Mouse (Mus musculus): Measurements from ENCODE around the gene Adgrb3.
A peak's percentile ranks its signal among the peaks of the same experiment; 100 is the strongest.
"Not testable (repeated sequence)": the region's sequence is repeated elsewhere in the genome, so short reads cannot be mapped to it uniquely, and the experiment has no call there.

Gene Adgrb3

DNA sequence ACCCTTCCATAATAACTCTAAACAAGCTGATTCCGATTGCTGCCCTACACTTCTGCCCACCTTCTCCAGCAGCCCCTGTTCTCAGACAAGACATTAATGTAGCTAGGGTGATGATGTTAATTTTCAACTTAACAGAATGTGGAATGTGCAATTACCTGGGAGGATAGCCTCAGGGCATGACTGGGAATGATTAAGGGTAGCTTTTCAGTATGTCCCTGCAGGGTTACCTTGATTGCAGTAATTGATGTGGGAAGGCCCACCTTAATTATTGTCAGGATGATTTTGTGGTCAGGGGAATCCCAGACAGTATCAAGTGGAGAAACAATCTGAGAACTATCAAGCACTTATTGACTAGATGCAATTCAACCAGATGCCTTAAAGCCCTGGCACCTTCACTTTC, 283.4 kb downstream of the Adgrb3 start:
- no peak for ATAC-seq (ENCODE audit: insufficient number of reproducible peaks, low FRiP score, low TSS enrichment)

- ATAC-seq (ENCODE audit: insufficient number of reproducible peaks, low FRiP score, low TSS enrichment), result peak; percentile 68
These were observed 285.6 kb downstream of the Adgrb3 start for GRCm38 (mm10) chr1:25543915-25544314.

DNA sequence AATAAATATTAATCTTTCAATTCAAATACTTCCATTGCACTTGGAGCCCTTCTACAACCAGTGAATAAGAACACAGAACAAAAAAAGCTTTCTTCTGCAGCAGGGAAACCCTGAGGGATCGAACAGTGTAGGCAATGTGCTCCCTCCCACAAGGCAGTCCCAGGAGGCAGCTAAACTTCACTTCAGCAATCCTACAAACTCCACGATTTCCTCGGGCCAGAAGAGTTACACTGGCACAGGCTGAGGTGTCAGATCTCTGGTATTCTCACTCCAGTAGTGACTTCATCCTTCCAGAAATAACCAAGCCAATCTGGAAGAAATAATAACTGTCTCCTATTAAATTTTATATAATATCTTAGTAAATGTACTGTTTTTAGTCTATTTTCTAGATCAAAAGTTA, 286.6 kb downstream of the Adgrb3 start:
- ATAC-seq (ENCODE audit: insufficient number of reproducible peaks, low FRiP score, low TSS enrichment), result peak; percentile 72

- ATAC-seq (ENCODE audit: insufficient number of reproducible peaks, low FRiP score, low TSS enrichment), result no peak
These were observed 302.5 kb downstream of the Adgrb3 start for GRCm38 (mm10) chr1:25526976-25527375.

GRCm38 (mm10) chr1:25510321-25511055, 319.0 kb downstream of the Adgrb3 start:
- peak; percentile 47 for ATAC-seq (ENCODE audit: insufficient number of reproducible peaks, low FRiP score, low TSS enrichment)

DNA sequence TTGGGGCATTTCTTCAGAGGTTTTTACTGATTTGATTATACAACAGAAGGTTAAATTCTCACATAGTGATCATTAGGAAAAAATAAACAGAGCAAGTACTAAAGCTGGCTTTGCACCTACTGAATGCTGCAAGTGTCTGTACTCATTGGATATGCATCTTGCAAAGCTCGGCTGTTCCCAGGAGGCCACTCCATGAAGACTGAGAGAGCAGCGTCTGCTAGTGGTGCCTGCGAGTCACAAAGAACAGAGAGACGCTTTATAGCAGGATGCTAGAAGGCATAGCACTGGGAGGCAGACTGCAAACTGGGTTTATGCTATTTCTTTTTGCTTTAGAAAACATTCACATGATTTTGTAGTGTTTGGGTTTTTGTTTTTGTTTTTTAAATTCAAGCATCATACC, 325.2 kb downstream of the Adgrb3 start:
- no peak for ATAC-seq (ENCODE audit: insufficient number of reproducible peaks, low FRiP score, low TSS enrichment)

- ATAC-seq (ENCODE audit: insufficient number of reproducible peaks, low FRiP score, low TSS enrichment), result no peak
These were observed 326.0 kb downstream of the Adgrb3 start for GRCm38 (mm10) chr1:25503524-25503923.

DNA sequence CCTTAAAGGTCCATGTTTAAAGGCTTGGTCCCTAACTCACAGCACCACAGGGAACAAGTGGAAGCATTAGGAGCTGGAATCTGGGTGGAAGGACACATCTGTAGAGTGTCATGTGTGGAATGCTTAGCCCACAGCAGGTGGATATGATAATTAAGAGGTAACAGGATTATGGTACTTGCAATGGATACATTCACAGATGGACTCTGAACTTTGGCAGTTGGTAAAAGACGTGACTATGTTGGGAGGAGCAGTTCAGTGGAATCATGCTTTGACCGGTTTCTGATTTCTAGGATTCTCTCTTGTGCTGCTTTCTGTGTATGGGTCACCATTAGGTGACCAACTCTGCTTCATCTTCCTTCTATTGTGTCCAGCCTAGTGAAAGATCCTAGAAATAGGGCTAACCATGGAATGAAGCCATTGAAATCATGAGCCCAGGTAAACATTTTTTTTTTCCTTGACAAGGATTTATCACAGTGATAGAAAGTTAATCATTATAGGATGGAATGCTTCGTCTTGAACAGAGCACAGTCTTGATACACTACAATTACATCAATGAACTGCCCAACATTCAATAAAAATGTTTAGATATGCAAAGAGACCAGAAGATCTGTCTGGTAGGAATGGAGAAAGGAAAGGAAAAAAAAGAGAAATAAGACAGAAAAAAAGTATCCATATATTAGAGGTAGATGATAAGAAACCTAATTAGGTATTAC, 334.1 kb downstream of the Adgrb3 start:
- no peak for ATAC-seq (ENCODE audit: insufficient number of reproducible peaks, low FRiP score, low TSS enrichment)

GRCm38 (mm10) chr1:25491503-25491902, 338.0 kb downstream of the Adgrb3 start:
- peak; percentile 86 for ATAC-seq (ENCODE audit: insufficient number of reproducible peaks, low FRiP score, low TSS enrichment)

GRCm38 (mm10) chr1:25490174-25490573, 339.3 kb downstream of the Adgrb3 start:
- ATAC-seq (ENCODE audit: insufficient number of reproducible peaks, low FRiP score, low TSS enrichment), result no peak

GRCm38 (mm10) chr1:25475699-25476098, 353.8 kb downstream of the Adgrb3 start:
- ATAC-seq (ENCODE audit: insufficient number of reproducible peaks, low FRiP score, low TSS enrichment), result no peak

DNA sequence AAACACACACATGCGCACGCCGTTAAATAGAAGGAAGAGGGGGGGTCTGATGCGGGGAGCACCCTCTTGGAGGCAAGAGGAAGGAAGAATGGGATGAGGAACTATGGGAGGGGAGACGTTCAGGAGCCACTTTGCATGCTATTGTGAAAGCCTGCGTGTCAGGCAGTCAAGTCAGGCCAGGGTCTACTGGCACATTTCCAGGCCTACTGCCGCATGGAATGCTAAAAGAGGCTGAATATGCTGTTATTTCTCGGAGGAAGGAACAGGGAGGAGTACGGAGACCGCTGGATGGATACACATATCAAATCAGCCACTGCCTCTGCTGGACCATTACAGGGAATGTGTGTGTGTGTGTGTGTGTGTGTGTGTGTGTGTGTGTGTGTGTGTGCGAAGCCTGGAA, 355.0 kb downstream of the Adgrb3 start:
- no peak for ATAC-seq (ENCODE audit: insufficient number of reproducible peaks, low FRiP score, low TSS enrichment)

DNA sequence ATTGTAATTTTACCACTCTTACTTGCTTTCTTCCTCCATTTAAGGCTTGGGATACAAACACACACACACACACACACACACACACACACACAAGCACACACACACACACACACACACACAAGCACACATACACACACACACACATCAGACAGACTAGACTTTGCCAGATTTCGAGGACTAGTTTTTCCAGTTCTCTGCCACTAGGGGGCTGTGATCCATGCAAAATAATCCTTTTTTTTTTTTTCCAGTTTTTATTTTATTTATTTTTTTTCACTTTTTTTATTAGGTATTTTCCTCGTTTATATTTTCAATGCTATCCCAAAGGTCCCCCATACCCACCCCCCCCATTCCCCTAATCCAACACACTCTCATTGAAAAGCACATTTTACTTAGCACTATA, 357.9 kb downstream of the Adgrb3 start:
- not testable (repeated sequence) for ATAC-seq (ENCODE audit: insufficient number of reproducible peaks, low FRiP score, low TSS enrichment)

GRCm38 (mm10) chr1:25462612-25463011, 366.9 kb downstream of the Adgrb3 start:
- ATAC-seq (ENCODE audit: insufficient number of reproducible peaks, low FRiP score, low TSS enrichment), result no peak

GRCm38 (mm10) chr1:25435506-25435905, 394.0 kb downstream of the Adgrb3 start:
- ATAC-seq (ENCODE audit: insufficient number of reproducible peaks, low FRiP score, low TSS enrichment), result no peak

GRCm38 (mm10) chr1:25430219-25430862, 399.2 kb downstream of the Adgrb3 start:
- ATAC-seq (ENCODE audit: insufficient number of reproducible peaks, low FRiP score, low TSS enrichment), result no peak

DNA sequence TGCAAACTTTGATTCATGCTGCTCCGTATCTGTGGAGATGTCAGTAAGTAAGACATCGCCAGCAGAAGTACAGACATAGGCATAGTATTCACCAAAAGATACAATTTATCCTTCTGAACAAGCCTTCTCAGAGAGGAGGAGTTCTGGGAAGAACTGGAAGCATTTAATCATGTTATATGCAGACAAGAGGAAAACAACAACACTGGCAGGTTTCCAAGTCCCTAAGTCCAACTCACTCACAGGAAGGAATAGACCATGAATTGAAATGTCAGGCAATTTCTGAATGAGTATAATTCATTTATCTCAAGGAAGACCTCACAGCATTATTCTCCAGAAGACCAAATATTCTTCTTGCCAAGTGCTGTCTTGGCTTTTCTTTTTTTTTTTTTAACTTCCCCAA, 408.8 kb downstream of the Adgrb3 start:
- no peak for ATAC-seq (ENCODE audit: insufficient number of reproducible peaks, low FRiP score, low TSS enrichment)

GRCm38 (mm10) chr1:25419378-25419777, 410.1 kb downstream of the Adgrb3 start:
- no peak for ATAC-seq (ENCODE audit: insufficient number of reproducible peaks, low FRiP score, low TSS enrichment)

- no peak for ATAC-seq (ENCODE audit: insufficient number of reproducible peaks, low FRiP score, low TSS enrichment)
These were observed 414.4 kb downstream of the Adgrb3 start for GRCm38 (mm10) chr1:25415084-25415483.

- peak; percentile 40; the same call in 1 of the 2 replicates for ATAC-seq (ENCODE audit: insufficient number of reproducible peaks, low FRiP score, low TSS enrichment)
These were observed 465.3 kb downstream of the Adgrb3 start for GRCm38 (mm10) chr1:25364186-25364585.

GRCm38 (mm10) chr1:25358554-25358953, 471.0 kb downstream of the Adgrb3 start:
- no peak for ATAC-seq (ENCODE audit: insufficient number of reproducible peaks, low FRiP score, low TSS enrichment)

All from cerebellum, adult (tissue).